Mouse (Mus musculus): ENCODE data around the gene Ifi27.

- no peak for TF ChIP-seq CTCF (IDR thresholded peaks at IDR 0.05; ENCODE audit: low read depth, low read length)
- TF ChIP-seq POLR2A (IDR thresholded peaks at IDR 0.05; ENCODE audit: extremely low read depth, insufficient read depth, low read length) = no peak
Measured at GRCm38 (mm10) chr12:103487276-103487675, 53.3 kb downstream of the Ifi27 start.

All from liver, adult 2 months (tissue).